Mouse (Mus musculus) C2C12 (cell line): ENCODE measurements around the gene Eps15l1.

ENCODE experiments used
- CTCF ChIP-seq: IDR thresholded peaks from one replicate; pipeline ENCODE4 v1.5.1; 2011; ENCODE audit not compliant: control insufficient read depth, insufficient read depth, insufficient read length
- FOSL1 ChIP-seq: IDR thresholded peaks from one replicate; pipeline ENCODE4 v1.8.0; 2011; ENCODE audit warnings: mild to moderate bottlenecking, low read length; ENCODE audit not compliant: poor library complexity, insufficient read depth, severe bottlenecking
- MYOD1 ChIP-seq: IDR thresholded peaks from one replicate; pipeline ENCODE4 v1.6.1; 2011; ENCODE audit warnings: low read depth; ENCODE audit not compliant: control insufficient read depth, insufficient read length
- USF1 ChIP-seq: IDR thresholded peaks from one replicate; pipeline ENCODE4 v1.6.1; 2011; ENCODE audit warnings: low read depth, mild to moderate bottlenecking, control low read depth, moderate library complexity

DNA sequence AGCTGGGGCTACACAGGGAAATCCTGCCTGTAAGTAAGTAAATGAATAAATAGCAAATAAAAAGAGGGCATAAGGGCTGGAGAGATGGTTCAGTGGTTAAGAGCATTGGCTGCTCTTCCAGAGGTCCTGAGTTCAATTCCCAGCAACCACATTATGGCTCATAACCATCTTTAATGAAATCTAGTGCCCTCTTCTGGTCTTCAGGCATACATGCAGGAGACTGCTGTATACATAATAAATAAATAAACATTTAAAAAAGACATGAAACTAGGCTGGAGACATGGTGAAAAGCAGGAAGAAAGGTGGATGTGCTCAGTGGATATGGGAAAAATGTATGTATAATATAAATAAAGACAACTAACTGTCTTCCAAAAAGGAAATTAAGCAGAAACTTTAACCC, 128.0 kb downstream of the Eps15l1 start:
- TF ChIP-seq FOSL1, result no peak
- no peak for TF ChIP-seq MYOD1
- TF ChIP-seq CTCF, result no peak
- no peak for TF ChIP-seq USF1
